Mouse (Mus musculus) gastrocnemius, postnatal 4 days (tissue): ENCODE data around the gene Lce1m. TPM values are rescaled to one million over a fixed set of nuclear protein-coding genes. Genes with fewer than 3 reads are reported as not detected.
"Not testable (repeated sequence)": the region's sequence is repeated elsewhere in the genome, so short reads cannot be mapped to it uniquely, and the experiment has no call there.

Experiments used
- DNase-seq, 2 experiments: peaks; one replicate each; pipeline ENCODE4 v3.0.0; 2021 to 2022; ENCODE audit warnings: low spot score in 2 of 2, mixed read lengths in 2 of 2
- long read RNA-seq, 2 experiments: library from polyadenylated mRNA; stranded (forward); transcript quantifications; one replicate each; pipeline ENCODE4 v2.0.0; 2021
- total RNA-seq, 2 experiments: library from RNA; stranded (reverse); gene quantifications; 2 replicates each; pipeline ENCODE4 v1.2.3; 2021

Gene Lce1m
- total RNA-seq = under 1 TPM in 1 of 2 experiments, not detected in 1; 0.62 TPM
- long read RNA-seq, experiment 1, partial matches to known transcripts = 0 of 10 reads
- long read RNA-seq, experiment 1, other reads (novel, unspliced or antisense) = 10 of 10 reads
- long read RNA-seq, experiment 2 = 0 reads

DNA sequence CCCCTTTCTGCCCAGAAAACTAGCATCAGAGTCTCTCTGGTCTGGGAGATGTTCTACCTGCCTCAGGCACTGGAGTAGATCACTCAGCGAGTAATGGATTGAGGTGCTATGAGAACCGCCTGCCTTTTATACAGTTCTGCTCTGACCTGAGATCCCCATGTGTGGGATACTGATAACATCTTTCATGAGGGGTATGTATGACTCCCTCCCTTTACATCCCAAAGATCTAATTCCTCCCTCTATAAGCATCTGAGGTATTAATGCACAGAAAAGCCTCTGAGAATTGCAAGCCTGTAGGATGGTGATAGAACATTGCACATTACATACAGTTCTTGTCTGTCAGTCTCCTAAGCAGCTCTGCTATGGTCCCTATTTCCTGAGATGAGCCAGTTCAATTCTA, at the start of gene Lce1m:
Gene Lce1m (minus strand): TSS at position 101 of the 400 bp plus-strand sequence.
- DNase-seq = no peak

DNA sequence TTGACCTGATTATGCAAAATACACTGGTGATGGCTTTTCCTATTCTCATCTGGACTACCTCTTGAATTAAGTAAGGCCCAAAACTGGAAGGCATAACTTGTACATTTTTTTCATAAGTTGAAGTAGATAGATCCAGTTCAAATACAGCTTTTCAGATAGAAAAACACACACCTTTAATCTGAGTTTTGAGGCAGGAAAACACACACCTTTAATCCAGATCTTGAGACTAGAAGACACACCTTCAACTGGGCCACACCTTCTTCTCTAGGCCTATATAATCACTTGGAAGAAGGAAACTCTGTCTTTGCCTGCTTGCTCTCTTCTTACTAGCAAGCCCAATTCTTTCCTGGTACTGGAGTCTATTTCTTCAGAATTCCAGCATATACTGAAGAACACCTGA, 49.7 kb upstream of the Lce1m start, which contains the start of gene Gm4858:
Gene Gm4858 (plus strand): TSS at position 301 of the 400 bp plus-strand sequence.
- not testable (repeated sequence) for DNase-seq

DNA sequence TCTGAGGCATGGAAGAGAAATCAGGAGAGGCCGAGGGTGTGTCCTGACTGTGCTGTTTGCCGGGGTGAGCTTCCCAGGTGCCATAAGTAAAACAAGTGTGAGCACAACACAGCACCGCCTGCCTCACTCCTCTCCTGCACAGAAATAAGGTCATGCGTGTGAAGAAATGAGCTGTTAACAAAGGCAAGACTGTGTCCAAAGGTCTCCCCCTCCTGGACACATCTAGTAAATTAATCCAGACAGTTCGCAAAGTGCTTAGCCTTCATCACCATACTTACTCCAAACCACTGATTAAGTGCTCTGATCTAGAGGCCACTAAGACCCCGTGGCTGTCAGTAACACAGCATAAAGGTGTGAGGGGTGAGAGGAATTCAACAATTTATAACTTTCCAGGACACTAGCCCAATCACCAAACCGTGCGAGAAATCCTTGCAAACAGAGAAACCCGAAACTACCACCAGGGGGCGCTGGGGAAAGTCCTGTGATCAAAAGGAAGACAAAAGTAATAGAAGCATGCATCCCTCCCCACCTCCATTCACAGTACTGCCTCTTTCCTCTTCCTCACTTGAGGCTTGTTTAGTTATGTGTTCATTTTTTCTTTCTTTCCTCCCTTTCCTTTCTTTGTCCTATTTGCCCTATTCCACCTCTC, 34.1 kb upstream of the Lce1m start:
- no peak for DNase-seq

DNA sequence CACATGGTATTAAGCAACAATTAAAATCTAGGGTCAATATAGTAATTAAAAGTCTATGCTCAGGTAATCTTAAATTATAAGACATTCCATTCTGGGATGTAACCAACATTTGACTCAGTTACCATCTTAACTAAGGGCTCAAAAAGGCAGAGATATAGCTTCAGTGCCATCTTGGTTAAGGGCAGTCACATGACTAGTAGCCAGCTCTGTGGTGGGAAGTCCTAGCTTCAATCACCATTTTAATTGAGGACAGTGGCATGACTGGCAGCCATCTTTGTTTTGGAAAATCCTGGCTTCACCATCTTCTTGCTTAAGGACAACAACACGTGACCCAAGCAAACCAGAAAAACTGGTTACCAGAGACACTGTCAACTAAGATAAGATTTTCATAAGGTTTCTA, 31.3 kb upstream of the Lce1m start:
- DNase-seq = no peak

DNA sequence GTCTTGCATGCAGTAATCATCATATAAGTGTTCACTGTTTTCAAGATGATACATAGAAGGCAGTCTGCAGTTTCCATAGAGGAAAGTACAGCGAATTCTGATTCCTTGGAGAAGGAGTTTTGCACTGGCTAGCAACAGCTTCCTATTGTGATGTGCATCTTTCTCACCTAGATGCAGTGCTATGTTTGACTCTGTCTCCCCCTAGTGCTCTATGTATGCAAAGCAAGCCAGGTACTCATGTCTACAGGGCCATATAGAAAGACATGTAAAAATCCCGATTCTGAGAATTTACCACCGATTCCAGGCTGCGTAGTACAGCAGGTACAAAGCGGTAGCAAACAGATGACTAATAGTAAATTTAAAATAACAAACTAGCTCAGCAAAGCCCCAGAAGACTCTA, 12.6 kb upstream of the Lce1m start:
- no peak for DNase-seq

DNA sequence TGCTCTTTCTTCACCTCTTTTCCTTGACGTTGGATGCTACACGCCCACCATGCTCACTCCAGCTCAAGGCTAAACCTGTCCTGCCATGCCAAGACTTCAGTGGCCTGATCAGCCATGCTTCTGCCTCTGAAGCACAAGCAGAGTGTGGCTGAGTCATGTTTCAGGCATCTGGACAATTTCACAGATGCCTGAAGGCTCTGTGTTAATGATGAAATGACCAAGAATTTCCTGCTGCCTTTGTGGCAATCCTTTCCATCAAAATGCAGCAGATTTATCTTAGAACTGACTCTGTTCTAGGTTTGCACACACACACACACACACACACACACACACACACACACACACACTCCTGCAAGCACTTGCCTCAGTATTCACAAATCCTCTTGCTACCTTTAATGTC, 6.6 kb upstream of the Lce1m start:
- DNase-seq = no peak

DNA sequence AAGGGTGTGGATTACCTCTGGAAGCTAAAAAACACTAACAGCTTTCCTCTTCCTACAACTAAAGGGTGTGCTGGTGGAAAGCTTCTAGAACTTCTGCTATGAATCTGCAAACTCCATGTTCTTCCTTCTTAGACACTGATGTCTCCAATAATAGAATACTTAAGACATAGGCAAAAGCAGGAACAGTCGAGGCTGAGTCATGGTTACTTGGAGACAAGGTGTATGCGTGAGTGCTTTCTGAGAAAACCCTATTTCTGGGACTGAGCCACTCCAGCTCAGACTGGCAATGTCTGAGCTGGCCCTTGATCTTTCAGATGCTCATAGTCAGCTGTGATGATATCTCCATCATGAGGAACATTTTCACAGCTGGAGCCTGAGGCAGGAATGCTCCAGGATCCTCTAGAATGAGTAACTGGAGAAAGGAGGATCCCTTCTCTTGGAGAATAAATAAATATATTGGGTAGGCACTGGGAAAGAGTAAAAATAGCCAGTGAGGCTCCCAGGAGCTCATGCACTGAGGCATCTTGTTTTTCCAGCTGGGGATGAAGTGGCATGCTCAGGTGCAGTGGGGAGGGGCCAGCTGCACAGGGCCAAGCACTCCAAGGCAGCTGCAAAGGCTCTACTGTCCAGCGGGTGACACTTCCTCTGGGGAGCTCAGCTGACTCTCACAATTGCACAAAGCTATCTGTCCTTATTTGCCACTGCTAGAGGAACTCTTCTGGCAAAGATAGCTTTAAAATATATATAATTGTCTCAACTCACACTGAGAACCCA, 4.7 kb upstream of the Lce1m start:
- no peak for DNase-seq

DNA sequence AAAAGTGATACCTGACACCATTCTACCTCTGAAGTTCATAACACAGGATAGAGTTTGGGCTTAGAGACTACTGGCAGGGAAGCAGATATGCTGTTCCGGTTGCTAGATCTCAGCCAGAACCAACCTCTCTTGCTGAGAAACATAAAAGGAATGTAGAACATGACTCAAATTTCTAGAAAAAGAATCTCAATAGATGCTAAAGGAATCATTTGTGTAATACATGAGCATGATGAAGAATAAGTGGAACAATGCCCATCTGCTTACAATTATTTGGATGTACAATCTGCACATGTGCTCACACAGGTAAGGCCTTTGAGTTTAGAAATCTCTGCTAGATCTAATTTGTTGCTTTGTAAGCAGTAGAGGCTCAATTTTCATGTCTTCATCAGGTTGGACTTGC, 2.3 kb upstream of the Lce1m start:
- no peak for DNase-seq

DNA sequence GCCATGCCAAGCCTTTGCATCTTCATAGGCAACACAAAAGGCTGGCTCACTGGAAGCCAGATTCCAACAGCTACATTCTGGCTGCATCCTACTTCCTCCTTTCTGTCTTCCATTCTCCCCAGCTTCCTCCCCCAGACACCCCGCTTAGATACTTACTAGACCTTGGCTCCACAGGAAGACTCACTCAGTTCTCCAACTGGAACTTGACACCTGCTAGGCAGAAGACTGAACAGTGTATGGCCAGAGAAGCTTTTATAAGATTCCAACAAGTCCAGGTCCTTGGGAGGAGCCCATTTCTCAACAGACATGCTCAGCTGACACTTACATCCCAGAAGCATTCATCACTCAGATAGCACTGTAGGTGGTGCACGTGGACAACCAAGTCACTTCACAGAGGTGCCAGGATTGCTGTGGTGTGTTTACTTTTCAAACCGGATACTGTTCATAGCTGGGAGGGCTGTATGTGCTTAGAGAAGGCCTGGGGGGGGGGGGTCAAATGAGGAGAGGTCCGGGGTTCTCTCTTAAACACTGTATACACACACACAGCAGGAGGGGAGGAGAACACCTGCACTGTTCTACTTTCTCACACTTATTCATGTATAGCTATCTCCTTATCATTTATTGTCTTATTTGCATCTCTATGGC, 3.3 kb downstream of the Lce1m start, which contains the start of gene Crct1:
Gene Crct1 (minus strand): TSS at position 228 of the 645 bp plus-strand sequence.
- no peak for DNase-seq

DNA sequence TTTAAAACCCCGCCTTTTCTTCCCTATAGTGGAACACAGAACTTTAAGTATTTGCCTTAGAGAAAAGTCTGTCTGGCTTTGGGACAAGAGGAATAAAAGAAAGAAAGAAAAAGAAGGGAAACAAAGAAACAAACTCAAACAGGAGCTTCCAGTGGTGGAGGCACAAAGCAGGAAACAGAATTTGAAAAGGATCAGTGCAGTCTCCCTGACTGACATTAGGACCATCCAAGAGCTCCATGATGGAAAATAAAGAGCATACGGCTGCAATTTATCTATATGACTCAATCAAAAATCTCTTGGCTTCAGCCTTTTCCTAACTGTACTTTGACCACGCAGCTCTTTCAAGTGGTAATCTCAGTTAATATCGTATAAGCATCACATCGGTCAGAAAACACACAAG, 4.0 kb downstream of the Lce1m start:
- no peak for DNase-seq

DNA sequence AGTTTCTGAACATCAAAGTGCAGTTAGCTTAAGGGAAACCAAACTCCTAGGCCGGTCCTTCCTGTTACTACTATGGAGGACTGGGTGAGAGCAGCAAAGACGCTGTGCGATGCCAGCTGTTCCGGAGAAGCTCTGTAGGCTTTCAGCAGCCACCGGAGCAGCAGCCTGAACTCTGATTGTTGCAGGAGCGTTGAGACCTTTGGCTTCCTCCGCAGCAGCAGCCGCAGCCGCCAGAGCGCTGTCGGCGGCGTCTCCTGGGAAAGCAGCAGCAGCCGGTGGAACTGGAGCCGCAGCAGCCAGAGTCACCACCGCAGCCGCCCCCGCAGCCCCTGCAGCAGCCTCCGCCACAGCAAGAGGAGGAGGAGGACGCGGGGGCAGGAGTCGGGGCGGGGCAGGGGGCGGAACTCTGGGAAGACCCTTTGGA, 4.5 kb downstream of the Lce1m start:
- DNase-seq = peak; percentile 23 to 42

DNA sequence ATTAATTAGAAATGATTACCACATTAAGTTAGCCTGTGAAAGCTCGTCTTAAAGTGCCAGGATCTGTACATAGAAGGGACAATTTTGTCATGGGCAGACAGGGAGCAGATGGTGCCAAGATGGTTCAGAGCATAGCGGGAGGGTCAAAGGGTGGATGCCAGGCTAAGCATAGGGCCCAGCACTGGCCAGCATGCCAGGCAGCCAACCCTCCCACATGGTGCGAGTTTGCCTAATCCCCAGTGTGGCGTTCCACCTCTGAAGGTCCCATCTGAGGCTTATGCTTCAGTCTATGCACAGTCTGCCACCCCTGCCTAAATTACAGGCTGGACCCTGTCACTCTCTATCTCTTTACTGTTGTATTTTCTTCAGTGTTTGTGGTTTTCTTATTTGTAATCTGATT, 16.0 kb downstream of the Lce1m start:
- no peak for DNase-seq

DNA sequence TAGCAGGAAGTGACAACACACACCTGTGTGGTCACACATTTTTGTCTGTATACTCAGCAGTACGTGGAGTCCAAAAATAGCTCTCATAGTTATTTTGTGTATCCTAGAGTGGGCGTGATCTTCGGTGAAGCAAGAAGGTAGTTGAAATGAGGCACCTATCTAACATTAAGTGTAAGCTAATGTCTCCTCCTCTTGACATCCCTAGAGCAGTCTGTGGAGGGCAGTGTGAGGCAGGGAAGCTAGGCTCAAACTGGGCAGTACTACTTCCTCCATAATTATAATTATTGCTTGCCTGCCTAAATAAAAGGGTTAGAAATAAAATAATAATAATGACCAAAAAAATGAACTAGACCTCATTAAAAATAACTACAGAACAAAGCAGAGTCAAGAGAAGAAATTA, 18.2 kb downstream of the Lce1m start:
- no peak for DNase-seq

DNA sequence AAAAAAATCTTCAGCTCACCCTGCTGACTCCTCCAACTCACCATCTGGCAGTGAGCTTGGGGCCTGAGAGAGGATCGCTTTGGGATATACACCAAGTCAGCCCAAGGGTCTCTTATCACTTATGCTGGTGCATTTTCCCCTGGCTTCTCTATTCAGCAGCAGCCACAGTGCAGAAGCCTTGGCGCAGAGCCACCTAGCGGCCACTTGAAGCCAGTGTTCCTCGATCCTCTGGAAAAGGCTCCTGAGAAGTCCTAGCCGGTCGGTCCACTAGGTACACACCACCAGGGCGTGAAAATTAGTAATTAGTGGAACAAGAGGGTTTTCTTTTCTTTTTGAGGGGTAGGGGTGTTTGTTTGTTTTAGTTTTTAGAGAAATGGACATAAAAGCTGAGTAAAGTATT, 20.2 kb downstream of the Lce1m start:
- DNase-seq = peak; percentile 47 to 72

DNA sequence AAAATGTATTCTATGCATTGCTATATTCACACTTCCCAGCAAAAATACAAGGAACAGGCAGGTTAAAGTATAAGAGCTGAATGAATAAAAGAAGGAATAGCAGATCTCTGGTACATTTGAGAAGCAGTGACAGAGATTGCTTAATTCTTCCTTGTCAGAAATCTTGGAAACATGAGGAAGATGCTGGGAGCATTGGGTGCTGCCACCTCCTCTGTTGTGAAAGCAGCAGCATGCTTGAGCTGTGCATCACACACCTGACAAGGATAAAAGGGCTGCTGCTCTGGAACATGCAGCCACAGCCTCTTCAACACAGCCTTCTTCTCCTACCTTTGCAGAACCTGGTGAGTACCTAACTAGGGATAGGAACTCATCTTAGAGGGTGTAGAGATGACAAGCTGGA, 26.9 kb downstream of the Lce1m start, which contains the start of gene Lce3f:
Gene Lce3f (plus strand): TSS at position 301 of the 400 bp plus-strand sequence.
- no peak for DNase-seq

DNA sequence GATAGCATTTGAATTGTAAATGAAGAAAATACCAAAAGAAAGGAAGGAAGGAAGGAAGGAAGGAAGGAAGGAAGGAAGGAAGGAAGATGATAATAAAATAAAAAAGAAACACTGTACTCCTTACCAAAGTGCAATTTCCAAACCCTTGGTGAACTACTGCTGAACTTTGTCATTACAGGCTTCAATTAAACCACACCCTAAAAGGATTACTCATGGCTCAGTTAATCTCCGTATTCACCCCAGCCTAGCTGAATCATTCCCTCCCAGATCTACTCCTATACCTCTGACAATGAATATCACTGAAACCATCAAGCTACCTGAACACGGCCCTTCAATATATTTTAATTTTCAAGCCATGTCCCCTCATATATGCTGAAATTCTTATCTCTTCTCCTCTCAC, 40.4 kb downstream of the Lce1m start:
- DNase-seq = no peak

Other genes with a start within 250 kb of the Lce1m start
- not detected for gene Lce1i, start 240.2 kb downstream of the Lce1m start, total RNA-seq
- not detected for gene Lce1j, start 228.5 kb downstream of the Lce1m start, total RNA-seq
- not detected for gene Lce1k, start 211.2 kb downstream of the Lce1m start, total RNA-seq
- under 1 TPM in 1 of 2 experiments, not detected in 1; 0.13 TPM for gene Kprp, start 191.8 kb downstream of the Lce1m start, total RNA-seq
- not detected for gene Lce1l, start 167.8 kb downstream of the Lce1m start, total RNA-seq
- not detected for gene 2310050C09Rik, start 148.8 kb downstream of the Lce1m start, total RNA-seq
- not detected for gene Lce3a, start 92.8 kb downstream of the Lce1m start, total RNA-seq
- not detected for gene Lce3b, start 86.1 kb downstream of the Lce1m start, total RNA-seq
- not detected for gene Lce3c, start 74.6 kb downstream of the Lce1m start, total RNA-seq
- not detected for gene Lce3d, start 61.7 kb downstream of the Lce1m start, total RNA-seq
- not detected for gene Lce3e, start 52.0 kb downstream of the Lce1m start, total RNA-seq
- gene Lce3f, start 26.8 kb downstream of the Lce1m start, total RNA-seq = not detected
- gene Crct1, start 3.4 kb downstream of the Lce1m start, total RNA-seq = under 1 TPM in 1 of 2 experiments, not detected in 1; 0.52 TPM
- gene Gm4858, start 49.8 kb upstream of the Lce1m start, total RNA-seq = not detected
- not detected for gene Crnn, start 125.7 kb upstream of the Lce1m start, total RNA-seq
- gene Flg2, start 178.2 kb upstream of the Lce1m start, total RNA-seq = under 1 TPM; 0.07 to 0.13 TPM